34 mouse cellular contexts compared by ENCODE assay signal in the genomic region with DNA sequence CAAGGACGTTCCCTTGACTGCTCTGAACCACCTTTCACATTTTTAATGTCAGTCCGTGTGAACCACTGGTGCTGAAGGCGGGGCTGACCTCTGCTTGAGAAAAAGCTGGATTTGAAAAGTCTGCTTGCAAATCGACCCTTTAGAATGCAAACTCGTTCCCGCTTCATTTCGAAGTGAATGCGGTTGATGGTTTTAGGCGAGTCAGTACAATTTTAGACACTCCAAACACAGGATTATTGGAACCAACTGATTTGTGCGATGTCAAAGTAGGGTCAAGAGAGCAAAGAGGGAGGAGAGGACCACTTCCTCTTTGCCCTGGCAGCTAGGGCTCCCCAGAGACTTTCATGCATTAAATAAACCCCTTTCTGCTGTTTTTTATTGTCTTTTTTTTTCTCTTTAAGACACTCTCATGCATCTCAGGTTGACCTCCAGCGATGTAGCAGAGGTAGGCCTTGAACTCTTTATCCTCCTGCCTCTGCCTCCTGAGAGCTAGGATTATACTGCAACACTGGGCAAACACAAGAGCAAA. TPM values are rescaled to one million over a fixed set of nuclear protein-coding genes. Genes with fewer than 3 reads are reported as not detected.
A peak's percentile ranks its signal among the peaks of the same experiment; 100 is the strongest.
DNase-seq lines count a peak whose midpoint lies in the region; ATAC-seq lines count a peak whose summit lies in the region.
"Had no signal": no experiment of that assay in that cellular context is flagged by ENCODE, and none has a peak within 500 bp of the region (broad histone marks: within the 10 kb centered on the region; RNA-seq: fewer than 3 reads in every experiment).

No protein-coding gene starts in this region.

- H3K9ac ChIP-seq in kidney, embryonic 16.5 days (replicated peaks; ENCODE audit: low read length): no peak overlapping the region
- H3K9ac ChIP-seq: embryonic facial prominence, embryonic 13.5 days; forebrain, postnatal 0 days; heart, embryonic 15.5 days; hindbrain, embryonic 12.5 days; limb, embryonic 15.5 days; liver, embryonic 13.5 days; midbrain, embryonic 13.5 days; neural tube, embryonic 15.5 days had no signal

- peak; percentile 28 for DNase-seq in kidney, adult 9 months
- no peak for DNase-seq in kidney, adult 18-20 months
- peak; percentile 12 for DNase-seq in R1 (ENCODE audit: low read depth, low spot score)
- peak; percentile 21 for DNase-seq in mesoderm, embryonic 11.5 days (ENCODE audit: low read depth, low spot score)
- no peak for DNase-seq in gastrocnemius, postnatal 4 days (ENCODE audit: low spot score in 2 of 2)
- DNase-seq in right cerebral cortex, adult 2 months (ENCODE audit: low spot score in 2 of 2): no peak
- DNase-seq: adrenal gland, postnatal 25 days; cerebellum, adult 18-20 months; cerebellum, postnatal 10 days; forebrain, postnatal 0 days; layer of hippocampus, adult 9-11 months; liver, embryonic 13.5 days; lung, adult 18-20 months; lung, postnatal 4 days; right cerebral cortex, postnatal 4 days; thymus, adult 18-20 months; thymus, postnatal 25 days had no signal

- peaks cover 36% of the 10 kb centered on the region for H3K4me1 ChIP-seq in kidney, embryonic 16.5 days (ENCODE audit: insufficient read depth, low read length)
- H3K4me1 ChIP-seq: embryonic facial prominence, embryonic 13.5 days; forebrain, embryonic 10.5 days; heart, embryonic 10.5 days; hindbrain, embryonic 12.5 days; limb, embryonic 15.5 days; megakaryocyte, embryonic 14.5 days; midbrain, embryonic 13.5 days; neural tube, embryonic 15.5 days had no signal

- no peak overlapping the region for H3K4me3 ChIP-seq in kidney, embryonic 16.5 days (ENCODE audit: low read length)
- H3K4me3 ChIP-seq: embryonic facial prominence, embryonic 13.5 days; forebrain, embryonic 10.5 days; heart, embryonic 10.5 days; heart, embryonic 15.5 days; hindbrain, embryonic 12.5 days; limb, embryonic 10.5 days; limb, embryonic 15.5 days; liver, embryonic 13.5 days; megakaryocyte, embryonic 14.5 days; midbrain, embryonic 13.5 days; neural tube, embryonic 15.5 days had no signal

- ATAC-seq in kidney, embryonic 16.5 days (ENCODE audit: low FRiP score, low TSS enrichment): no peak
- ATAC-seq: forebrain, postnatal 0 days; intestine, embryonic 16.5 days; lung, postnatal 0 days; midbrain, embryonic 13.5 days; Patski had no signal

- no peak overlapping the region for H3K4me2 ChIP-seq in kidney, embryonic 16.5 days (replicated peaks; ENCODE audit: low read depth, low read length)
- H3K4me2 ChIP-seq: embryonic facial prominence, embryonic 13.5 days; heart, embryonic 15.5 days; hindbrain, embryonic 12.5 days; limb, embryonic 15.5 days; liver, embryonic 13.5 days; midbrain, embryonic 13.5 days; neural tube, embryonic 15.5 days had no signal

- no peaks in the 10 kb centered on the region for H3K36me3 ChIP-seq in kidney, embryonic 16.5 days (ENCODE audit: insufficient read depth, low read length)
- H3K36me3 ChIP-seq: embryonic facial prominence, embryonic 13.5 days; forebrain, embryonic 10.5 days; heart, embryonic 10.5 days; heart, embryonic 15.5 days; hindbrain, embryonic 12.5 days; limb, embryonic 10.5 days; limb, embryonic 15.5 days; liver, embryonic 13.5 days; midbrain, embryonic 13.5 days; neural tube, embryonic 15.5 days had no signal

- peak overlapping the region; percentile 66 for H3K27ac ChIP-seq in kidney, embryonic 16.5 days (ENCODE audit: low read length)
- H3K27ac ChIP-seq: embryonic facial prominence, embryonic 13.5 days; forebrain, embryonic 10.5 days; heart, embryonic 10.5 days; heart, embryonic 15.5 days; hindbrain, embryonic 12.5 days; limb, embryonic 10.5 days; limb, embryonic 15.5 days; liver, embryonic 13.5 days; midbrain, embryonic 13.5 days; neural tube, embryonic 15.5 days; stomach, postnatal 0 days had no signal

- WGBS in kidney, embryonic 16.5 days: 46% methylated on average over 11 of the region's 11 CpGs

- no peaks in the 10 kb centered on the region for H3K27me3 ChIP-seq in kidney, embryonic 16.5 days (ENCODE audit: insufficient read depth, low read length)
- H3K27me3 ChIP-seq: embryonic facial prominence, embryonic 13.5 days; heart, embryonic 15.5 days; hindbrain, embryonic 12.5 days; limb, embryonic 15.5 days; liver, embryonic 13.5 days; megakaryocyte, embryonic 14.5 days; midbrain, embryonic 13.5 days; neural tube, embryonic 15.5 days; Patski had no signal

- no peaks in the 10 kb centered on the region for H3K9me3 ChIP-seq in kidney, embryonic 16.5 days (ENCODE audit: low read length)
- H3K9me3 ChIP-seq: embryonic facial prominence, embryonic 13.5 days; forebrain, embryonic 10.5 days; heart, embryonic 10.5 days; heart, embryonic 15.5 days; hindbrain, embryonic 12.5 days; limb, embryonic 10.5 days; limb, embryonic 15.5 days; liver, embryonic 13.5 days; midbrain, embryonic 13.5 days; neural tube, embryonic 15.5 days had no signal

RNA-seq across cellular contexts. Expression of gene Agtr1a, which starts 27.9 kb away (rescaled TPM):
- polyA plus RNA-seq in kidney, embryonic 16.5 days (2015; fragmentation: Nextera tagmentation; extraction: Ambion mirVana): 15.0 and 16.3 TPM in 2 replicates
- total RNA-seq in gastrocnemius, postnatal 4 days (2021): 10 to 100 TPM; 25.3 to 26.6 TPM
- total RNA-seq: granulocyte monocyte progenitor cell, adult 5-6 weeks had no signal
- polyA plus RNA-seq: C2C12, Patski had no signal

Comparison
In these comparisons a context has a peak if more than half of its experiments do, and no peak if none do; other contexts are left out.
1. DNase-seq: peak in kidney, adult 9 months (single experiment), R1 (single experiment) and mesoderm, embryonic 11.5 days (single experiment); none in kidney, adult 18-20 months (single experiment), gastrocnemius, postnatal 4 days (0 of 2) and right cerebral cortex, adult 2 months (0 of 2).